Mouse (Mus musculus): Measurements from ENCODE around the gene Actn2. TPM values are rescaled to one million over a fixed set of nuclear protein-coding genes. Genes with fewer than 3 reads are reported as not detected.
A peak's percentile ranks its signal among the peaks of the same experiment; 100 is the strongest.

Gene Actn2
- total RNA-seq, 2 experiments from 2014 or later: 18.4 to 22.6 TPM

GRCm38 (mm10) chr13:12317191-12317765, 23.3 kb downstream of the Actn2 start:
- no peak for DNase-seq (ENCODE audit: low spot score in 2 of 2)

GRCm38 (mm10) chr13:12314173-12314572, 26.4 kb downstream of the Actn2 start:
- DNase-seq (ENCODE audit: low spot score in 2 of 2): no peak

- peak in 1 of 2 experiments; percentile 11 for DNase-seq (ENCODE audit: low spot score in 2 of 2)
Measured at GRCm38 (mm10) chr13:12311930-12312492, 28.5 kb downstream of the Actn2 start.

GRCm38 (mm10) chr13:12311371-12311770, 29.2 kb downstream of the Actn2 start:
- DNase-seq (ENCODE audit: low spot score in 2 of 2): no peak

GRCm38 (mm10) chr13:12309446-12309845, 31.1 kb downstream of the Actn2 start:
- no peak for DNase-seq (ENCODE audit: low spot score in 2 of 2)

- DNase-seq (ENCODE audit: low spot score in 2 of 2): peak in 1 of 2 experiments; percentile 6
Measured at GRCm38 (mm10) chr13:12308878-12309277, 31.7 kb downstream of the Actn2 start.

- no peak for DNase-seq (ENCODE audit: low spot score in 2 of 2)
Measured at GRCm38 (mm10) chr13:12308473-12308872, 32.1 kb downstream of the Actn2 start.

GRCm38 (mm10) chr13:12307286-12307685, 33.3 kb downstream of the Actn2 start:
- DNase-seq (ENCODE audit: low spot score in 2 of 2): no peak

- DNase-seq (ENCODE audit: low spot score in 2 of 2): no peak
Measured at GRCm38 (mm10) chr13:12305540-12305939, 35.0 kb downstream of the Actn2 start.

GRCm38 (mm10) chr13:12304991-12305390, 35.6 kb downstream of the Actn2 start:
- DNase-seq (ENCODE audit: low spot score in 2 of 2): no peak

GRCm38 (mm10) chr13:12297777-12298176, 42.8 kb downstream of the Actn2 start:
- DNase-seq (ENCODE audit: low spot score in 2 of 2): no peak

- peak in 1 of 2 experiments; percentile 31 for DNase-seq (ENCODE audit: low spot score in 2 of 2)
Measured at GRCm38 (mm10) chr13:12296701-12297100, 43.9 kb downstream of the Actn2 start.

GRCm38 (mm10) chr13:12293810-12294209, 46.8 kb downstream of the Actn2 start:
- DNase-seq (ENCODE audit: low spot score in 2 of 2): no peak

GRCm38 (mm10) chr13:12290700-12291099, 49.9 kb downstream of the Actn2 start:
- DNase-seq (ENCODE audit: low spot score in 2 of 2): no peak

- DNase-seq (ENCODE audit: low spot score in 2 of 2): no peak
Measured at GRCm38 (mm10) chr13:12284528-12284927, 56.0 kb downstream of the Actn2 start.

GRCm38 (mm10) chr13:12283826-12284225, 56.7 kb downstream of the Actn2 start:
- no peak for DNase-seq (ENCODE audit: low spot score in 2 of 2)

GRCm38 (mm10) chr13:12274721-12275120, 65.8 kb downstream of the Actn2 start:
- DNase-seq (ENCODE audit: low spot score in 2 of 2): no peak

- DNase-seq (ENCODE audit: low spot score in 2 of 2): no peak
Measured at GRCm38 (mm10) chr13:12274220-12274619, 66.3 kb downstream of the Actn2 start.

- peak; percentile 27 to 39 for DNase-seq (ENCODE audit: low spot score in 2 of 2)
Measured at GRCm38 (mm10) chr13:12272953-12273352, 67.6 kb downstream of the Actn2 start.

GRCm38 (mm10) chr13:12267971-12268370, 72.6 kb downstream of the Actn2 start:
- DNase-seq (ENCODE audit: low spot score in 2 of 2): no peak

- DNase-seq (ENCODE audit: low spot score in 2 of 2): no peak
Measured at GRCm38 (mm10) chr13:12267097-12267496, 73.5 kb downstream of the Actn2 start.

GRCm38 (mm10) chr13:12263996-12264395, 76.6 kb downstream of the Actn2 start:
- no peak for DNase-seq (ENCODE audit: low spot score in 2 of 2)

GRCm38 (mm10) chr13:12261505-12261904, 79.1 kb downstream of the Actn2 start:
- DNase-seq (ENCODE audit: low spot score in 2 of 2): no peak
